Mouse (Mus musculus) heart, embryonic 15.5 days (tissue): Measurements from ENCODE around the gene Stra6. TPM values are rescaled to one million over a fixed set of nuclear protein-coding genes. Genes with fewer than 3 reads are reported as not detected.

Source experiments
- ATAC-seq: fragments of 200-750 bp; cut with Nextera tagmentation; replicated peaks from 2 replicates; pipeline ENCODE4 v1.8.0; 2017; ENCODE audit warnings: low read depth, moderate TSS enrichment; ENCODE audit not compliant: insufficient number of reproducible peaks, insufficient read depth, low FRiP score
- H3K27ac ChIP-seq: fragments of 300-500 bp; sonication (generic); 2 replicates; pipeline ENCODE4 v1.5.1; 2015; ENCODE audit warnings: mild to moderate bottlenecking, inconsistent platforms
- H3K27me3 ChIP-seq: fragments of 300-500 bp; sonication (generic); 2 replicates; pipeline ENCODE4 v1.6.1; 2015; ENCODE audit warnings: inconsistent platforms
- H3K36me3 ChIP-seq: fragments of 300-500 bp; sonication (generic); 2 replicates; pipeline ENCODE4 v1.6.1; 2015; ENCODE audit warnings: mild to moderate bottlenecking, inconsistent platforms
- H3K4me1 ChIP-seq: fragments of 300-500 bp; sonication (generic); replicated peaks from 2 replicates; pipeline ENCODE4 v1.6.1; 2015; ENCODE audit warnings: inconsistent platforms
- H3K4me2 ChIP-seq: fragments of 300-500 bp; sonication (generic); 2 replicates; pipeline ENCODE4 v1.6.1; 2015; ENCODE audit warnings: inconsistent platforms, mild to moderate bottlenecking, moderate library complexity
- H3K4me3 ChIP-seq: fragments of 300-500 bp; sonication (generic); 2 replicates; pipeline ENCODE4 v1.5.1; 2015; ENCODE audit warnings: mild to moderate bottlenecking, inconsistent platforms
- H3K9ac ChIP-seq: fragments of 300-500 bp; sonication (generic); 2 replicates; pipeline ENCODE4 v1.6.1; 2015; ENCODE audit warnings: mild to moderate bottlenecking, inconsistent platforms
- H3K9me3 ChIP-seq: fragments of 300-500 bp; sonication (generic); replicated peaks from 2 replicates; pipeline ENCODE4 v1.6.1; 2016; ENCODE audit warnings: inconsistent platforms
- WGBS: fragments of 180-500 bp; shearing (Covaris S2); methylation state at CpG from one replicate; pipeline ENCODE4 v1.1.7; 2015; ENCODE audit warnings: mixed read lengths; 5-methylcytosine and 5-hydroxymethylcytosine counted together
- polyA plus RNA-seq: library from polyadenylated mRNA; unstranded; fragments of >200 nt; fragmentation: Nextera tagmentation; extraction: Ambion mirVana; gene quantifications from 2 replicates; pipeline ENCODE4 v1.2.1, GENCODE M21; 2015

The Stra6 gene
- polyA plus RNA-seq, 1 experiment from 2014 or later, result 0.14 TPM

DNA sequence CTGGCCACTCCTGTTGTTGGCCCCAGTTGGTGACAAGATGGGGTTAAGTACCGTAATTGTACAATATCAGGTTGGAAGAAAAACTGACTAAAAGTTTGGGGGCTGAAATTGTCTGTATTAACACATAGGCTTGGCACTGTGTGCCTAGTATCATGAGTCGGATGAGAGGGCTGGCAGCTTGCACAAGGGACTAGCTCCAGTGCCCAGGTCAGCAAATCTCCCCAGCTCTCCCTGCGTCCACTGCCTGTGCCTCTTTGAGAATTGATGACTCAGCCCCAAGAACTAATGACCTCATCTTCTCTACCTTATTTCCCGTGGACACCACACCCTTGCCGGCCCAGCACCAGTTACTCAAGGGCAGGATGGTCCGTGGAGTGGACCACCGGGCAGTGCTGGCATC lies 13.7 kb upstream of the Stra6 start:
- Histone ChIP-seq H3K9ac (no peak overlapping the region), H3K27ac (no peak overlapping the region), H3K9me3 (no peaks in the 10 kb centered on the region), H3K4me2 (no peak overlapping the region), H3K4me1 (peaks cover 16% of the 10 kb centered on the region), H3K36me3 (no peaks in the 10 kb centered on the region), H3K4me3 (no peak overlapping the region), H3K27me3 (peaks cover 23% of the 10 kb centered on the region)
- no peak for ATAC-seq
- 60% methylated on average over 7 of the region's 7 CpGs for WGBS

DNA sequence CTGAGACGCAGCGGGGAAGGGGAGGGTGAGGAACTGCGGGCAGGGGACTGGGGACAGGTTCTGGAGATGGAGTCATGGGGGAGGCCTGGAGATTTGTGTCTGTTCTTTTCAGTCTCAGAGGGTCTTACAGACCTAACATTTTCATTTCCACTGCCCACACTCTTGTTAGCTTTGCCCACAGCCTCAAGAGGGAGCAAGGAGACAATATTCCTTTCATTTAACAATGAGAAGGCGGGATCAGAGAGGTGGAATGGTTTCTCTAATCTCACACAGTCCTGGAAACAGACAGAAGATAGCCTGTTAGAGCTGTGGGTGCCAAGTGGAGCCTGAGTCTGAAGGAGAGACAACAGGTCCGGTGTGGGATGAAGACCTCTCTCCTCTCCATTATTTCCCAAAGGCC lies 11.7 kb upstream of the Stra6 start:
- peaks cover 16% of the 10 kb centered on the region for H3K4me1 ChIP-seq

DNA sequence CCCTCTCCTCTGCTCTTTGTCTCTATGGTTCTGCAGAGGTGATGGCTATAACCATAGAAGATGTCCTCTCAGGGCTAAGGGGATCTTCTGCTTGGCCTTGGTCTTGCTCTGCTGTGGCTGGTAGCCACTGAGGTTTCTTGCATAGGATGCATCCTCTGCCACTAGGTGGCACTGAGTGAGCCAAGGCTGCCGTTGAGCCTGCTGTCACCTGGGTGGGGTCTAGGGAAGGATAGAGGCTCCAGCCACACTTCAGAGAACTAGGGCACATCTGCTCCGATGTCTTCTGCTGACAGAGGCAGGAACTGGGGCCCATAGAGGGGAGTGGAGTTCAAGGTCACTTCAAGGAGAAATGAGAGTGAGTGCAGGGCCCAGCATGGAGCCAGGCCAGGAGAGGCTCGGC lies 10.5 kb upstream of the Stra6 start:
- Histone ChIP-seq H3K9me3 (no peaks in the 10 kb centered on the region), H3K4me2 (no peak overlapping the region), H3K9ac (no peak overlapping the region), H3K4me1 (peaks cover 13% of the 10 kb centered on the region), H3K4me3 (no peak overlapping the region), H3K27ac (no peak overlapping the region), H3K27me3 (peaks cover 35% of the 10 kb centered on the region), H3K36me3 (no peaks in the 10 kb centered on the region)
- no peak for ATAC-seq
- WGBS, result 19% methylated on average over 3 of the region's 3 CpGs

More for the DNA sequence above, 11.7 kb upstream of the Stra6 start:
- H3K36me3 ChIP-seq, result no peaks in the 10 kb centered on the region
- no peak overlapping the region for H3K9ac ChIP-seq
- H3K27ac ChIP-seq, result no peak overlapping the region
- no peaks in the 10 kb centered on the region for H3K9me3 ChIP-seq
- no peak overlapping the region for H3K4me2 ChIP-seq
- H3K27me3 ChIP-seq, result peaks cover 27% of the 10 kb centered on the region
- ATAC-seq, result no peak
- 39% methylated on average over 5 of the region's 5 CpGs for WGBS
- H3K4me3 ChIP-seq, result no peak overlapping the region

DNA sequence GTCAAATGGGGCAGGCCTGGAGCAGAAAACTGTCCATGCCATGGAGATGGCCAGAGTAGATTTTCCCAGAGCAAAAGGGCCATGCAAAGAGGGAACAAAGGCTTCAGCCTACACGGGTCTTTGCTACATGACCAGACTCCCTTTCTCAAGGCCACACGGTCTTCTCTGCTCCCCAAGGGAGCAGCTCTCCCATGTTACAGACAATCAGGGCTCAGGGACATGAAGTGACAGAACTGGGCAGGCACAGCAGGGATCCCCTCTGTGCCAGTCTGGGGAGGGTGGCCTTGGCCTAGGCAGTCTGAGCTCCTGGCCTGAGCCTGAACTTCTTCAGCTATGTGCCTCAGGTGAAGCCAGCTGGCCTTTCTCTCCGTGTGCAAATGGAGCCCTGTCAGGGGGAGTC lies 10.0 kb upstream of the Stra6 start:
- 54% methylated on average over 3 of the region's 3 CpGs for WGBS
- no peaks in the 10 kb centered on the region for H3K36me3 ChIP-seq
- no peaks in the 10 kb centered on the region for H3K9me3 ChIP-seq
- no peak overlapping the region for H3K9ac ChIP-seq
- H3K4me3 ChIP-seq, result no peak overlapping the region
- peaks cover 8% of the 10 kb centered on the region for H3K4me1 ChIP-seq
- no peak overlapping the region for H3K27ac ChIP-seq
- H3K4me2 ChIP-seq, result no peak overlapping the region
- ATAC-seq, result no peak
- peaks cover 36% of the 10 kb centered on the region for H3K27me3 ChIP-seq

DNA sequence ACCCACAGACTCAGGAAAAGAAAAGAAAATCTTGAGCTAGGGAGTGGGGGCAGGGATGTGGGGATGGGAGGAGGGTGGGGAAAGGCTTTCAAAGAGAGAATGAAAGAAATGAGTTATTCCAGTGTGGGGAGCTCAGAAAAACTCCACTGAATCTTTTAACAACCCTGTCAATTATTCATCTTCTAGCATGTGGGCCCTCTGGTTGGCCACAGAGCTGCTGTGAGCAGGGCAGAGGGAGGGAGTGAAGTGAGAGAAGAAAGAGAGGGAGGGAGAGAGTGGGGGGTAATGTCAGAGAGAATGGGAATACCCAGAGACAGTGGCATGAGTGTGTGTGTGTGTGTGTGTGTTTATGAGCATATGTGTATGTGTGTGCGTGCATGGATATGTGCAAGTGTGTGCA lies 9.6 kb upstream of the Stra6 start:
- Histone ChIP-seq H3K27ac (no peak overlapping the region), H3K9me3 (no peaks in the 10 kb centered on the region), H3K4me3 (no peak overlapping the region), H3K9ac (no peak overlapping the region), H3K27me3 (peaks cover 36% of the 10 kb centered on the region), H3K36me3 (no peaks in the 10 kb centered on the region), H3K4me1 (peaks cover 6% of the 10 kb centered on the region; the same call in 1 of the 2 replicates), H3K4me2 (no peak overlapping the region)
- WGBS, result 95% methylated on average over 1 of the region's 1 CpGs
- no peak for ATAC-seq

DNA sequence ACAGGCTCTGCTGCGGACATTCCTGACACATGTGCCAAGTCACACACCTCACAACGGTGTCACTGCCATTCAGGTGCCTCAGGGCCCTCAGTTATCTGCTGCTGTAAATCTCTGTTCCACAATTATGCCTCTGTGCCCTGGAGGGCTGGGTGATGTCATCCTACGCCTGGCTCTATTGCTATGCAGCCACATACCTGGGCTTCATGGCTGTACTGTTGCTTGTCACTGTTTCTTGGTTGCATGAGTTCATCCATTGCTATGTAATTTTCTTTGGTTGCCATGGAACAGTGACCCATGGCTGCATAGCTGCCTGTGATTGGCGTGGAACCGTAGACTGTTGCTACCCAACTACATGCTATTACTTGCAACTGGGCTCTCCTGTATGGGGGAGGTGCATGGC lies 7.9 kb upstream of the Stra6 start:
- Histone ChIP-seq H3K4me2 (no peak overlapping the region), H3K4me3 (no peak overlapping the region), H3K4me1 (peaks cover 3% of the 10 kb centered on the region; the same call in 1 of the 2 replicates), H3K27ac (no peak overlapping the region), H3K27me3 (peaks cover 32% of the 10 kb centered on the region), H3K36me3 (no peaks in the 10 kb centered on the region), H3K9me3 (no peaks in the 10 kb centered on the region), H3K9ac (no peak overlapping the region)
- 55% methylated on average over 5 of the region's 5 CpGs for WGBS
- no peak for ATAC-seq

DNA sequence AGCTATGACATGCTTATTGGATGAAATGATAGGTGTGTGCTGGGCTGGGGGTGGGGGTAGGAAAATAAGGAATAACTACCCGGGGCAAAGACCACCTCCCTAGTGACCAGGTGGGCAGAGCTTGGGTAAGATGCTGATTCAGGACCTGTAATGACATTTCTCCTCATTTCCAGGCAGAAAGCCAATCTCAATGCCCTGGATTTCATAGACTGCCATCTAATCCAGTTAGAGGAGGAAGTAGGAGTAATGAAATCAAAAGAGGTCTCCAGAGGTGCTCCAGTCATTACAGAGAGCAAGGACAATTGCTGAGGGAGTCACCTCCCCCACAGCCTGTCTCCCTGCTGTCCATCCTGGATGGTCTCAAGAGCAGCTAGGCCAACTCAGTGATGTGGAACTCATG lies 3.7 kb upstream of the Stra6 start:
- Histone ChIP-seq H3K27me3 (peaks cover 54% of the 10 kb centered on the region), H3K27ac (no peak overlapping the region), H3K4me3 (no peak overlapping the region), H3K4me1 (peaks cover 15% of the 10 kb centered on the region), H3K4me2 (no peak overlapping the region), H3K36me3 (no peaks in the 10 kb centered on the region), H3K9me3 (no peaks in the 10 kb centered on the region), H3K9ac (no peak overlapping the region)
- WGBS, result 34% methylated on average over 1 of the region's 1 CpGs
- no peak for ATAC-seq

DNA sequence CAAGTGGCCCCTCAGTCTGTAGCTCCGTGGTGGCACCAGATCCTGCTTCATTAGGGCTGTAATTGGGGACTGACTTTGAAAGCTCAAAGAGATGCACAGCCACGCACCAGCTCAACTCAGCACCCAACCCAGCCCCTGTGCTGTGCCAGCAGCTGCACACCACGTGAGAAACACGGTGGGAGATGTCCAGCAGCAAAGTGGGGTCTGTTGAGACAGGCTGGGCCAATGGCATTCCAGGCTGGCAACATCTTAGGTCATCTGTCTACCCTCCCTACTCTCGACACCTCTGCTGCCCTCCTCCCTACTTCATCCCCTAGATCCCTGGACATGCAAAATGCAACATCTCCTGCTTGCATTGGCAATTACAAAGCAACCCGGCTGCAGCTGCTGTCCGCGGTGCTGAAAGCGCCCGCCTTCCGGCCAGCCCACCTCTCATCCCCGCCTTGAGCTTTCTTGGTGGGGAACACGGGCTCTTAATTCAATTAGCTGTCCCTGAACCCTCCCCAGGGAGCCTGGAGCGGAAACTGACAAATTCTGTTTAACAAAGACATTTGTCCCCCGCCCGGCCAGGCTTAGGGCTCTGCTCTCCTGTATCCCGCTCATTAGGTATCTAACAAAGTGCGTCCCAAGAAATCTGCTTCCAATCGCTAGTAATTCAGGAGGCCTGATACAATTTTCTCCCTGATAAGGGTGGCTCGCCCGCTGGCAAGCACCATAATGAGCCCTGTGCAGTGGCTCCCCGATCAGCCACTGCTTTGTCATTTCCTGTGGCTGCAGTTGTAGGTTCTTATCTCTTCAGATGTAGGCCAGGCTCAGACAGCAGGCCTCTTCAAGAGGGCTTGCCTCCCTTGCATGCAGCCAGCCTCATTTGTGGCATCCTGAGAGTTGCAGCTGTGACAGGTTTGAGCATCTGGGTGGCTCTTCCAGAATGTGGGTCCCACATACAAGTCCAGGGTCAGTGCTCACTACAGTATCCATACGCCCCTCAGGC lies 2.6 kb upstream of the Stra6 start:
- Histone ChIP-seq H3K27ac (no peak overlapping the region), H3K36me3 (no peaks in the 10 kb centered on the region), H3K4me2 (no peak overlapping the region), H3K9me3 (no peaks in the 10 kb centered on the region), H3K4me1 (peaks cover 15% of the 10 kb centered on the region), H3K4me3 (no peak overlapping the region), H3K27me3 (peaks cover 54% of the 10 kb centered on the region), H3K9ac (no peak overlapping the region)
- 7% methylated on average over 23 of the region's 23 CpGs for WGBS
- ATAC-seq, result no peak

DNA sequence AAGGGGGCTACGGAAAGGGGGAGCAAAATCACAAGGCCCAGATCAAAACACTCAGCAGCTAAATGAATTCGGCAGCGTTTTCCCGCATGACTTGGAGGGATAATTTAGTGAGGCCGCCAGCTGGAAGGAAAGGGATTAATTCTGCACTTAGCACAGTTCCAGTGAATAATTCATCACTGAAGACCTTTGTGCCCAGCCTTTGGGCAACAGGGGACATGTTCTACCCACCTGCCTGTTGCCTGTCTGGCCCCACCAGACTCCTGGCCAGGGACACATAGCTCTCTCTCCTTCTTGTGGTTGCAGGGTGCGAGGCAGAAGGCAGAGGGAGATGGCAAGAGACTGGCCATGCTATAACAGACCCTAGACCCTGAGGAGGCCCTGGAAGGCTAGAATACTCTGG lies 1.9 kb downstream of the Stra6 start:
- Histone ChIP-seq H3K27me3 (peaks cover 39% of the 10 kb centered on the region), H3K27ac (no peak overlapping the region), H3K4me3 (no peak overlapping the region), H3K36me3 (no peaks in the 10 kb centered on the region), H3K9ac (no peak overlapping the region), H3K4me2 (no peak overlapping the region), H3K9me3 (no peaks in the 10 kb centered on the region), H3K4me1 (peaks cover 30% of the 10 kb centered on the region)
- ATAC-seq, result no peak
- 66% methylated on average over 6 of the region's 6 CpGs for whole genome bisulfite sequencing

DNA sequence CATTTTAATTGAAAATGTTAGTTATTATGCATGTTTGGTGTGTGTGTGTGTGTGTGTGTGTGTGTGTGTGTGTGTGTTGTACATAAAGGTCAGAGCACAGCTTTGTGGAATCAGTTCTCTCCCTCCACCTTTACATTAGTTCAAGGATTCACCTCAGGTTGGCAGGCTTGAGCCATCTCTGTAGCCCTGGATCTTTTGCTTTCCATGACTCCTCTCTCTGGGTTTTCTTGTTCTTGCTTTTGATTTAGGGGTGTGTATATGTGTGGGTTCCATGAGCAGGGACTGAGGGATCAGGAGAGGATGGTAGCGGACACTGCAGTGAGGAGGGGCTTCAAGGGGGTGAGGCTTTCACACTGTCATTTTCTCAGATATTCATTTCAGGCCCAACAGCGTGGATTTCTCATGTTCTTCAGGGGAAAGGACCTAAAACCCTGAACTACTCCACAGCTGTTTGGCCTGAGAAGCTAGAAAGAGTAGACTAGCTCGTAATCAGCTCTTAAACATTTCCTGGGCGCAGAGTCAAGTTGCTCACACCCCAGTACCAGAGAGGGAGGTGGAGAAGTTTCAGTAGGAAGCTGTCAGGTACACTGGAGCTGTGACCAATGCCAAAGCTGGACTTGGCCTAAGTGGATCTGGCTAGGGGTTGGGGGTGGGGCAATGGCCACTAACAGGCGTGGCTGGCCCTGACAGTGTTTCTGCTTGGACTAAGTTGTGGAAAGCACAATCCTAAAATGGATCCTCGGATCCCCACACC lies 2.6 kb downstream of the Stra6 start:
- Histone ChIP-seq H3K4me1 (peaks cover 28% of the 10 kb centered on the region), H3K9ac (no peak overlapping the region), H3K9me3 (no peaks in the 10 kb centered on the region), H3K36me3 (no peaks in the 10 kb centered on the region), H3K4me3 (no peak overlapping the region), H3K27me3 (peaks cover 36% of the 10 kb centered on the region), H3K27ac (no peak overlapping the region), H3K4me2 (no peak overlapping the region)
- WGBS, result 57% methylated on average over 6 of the region's 6 CpGs
- no peak for ATAC-seq

DNA sequence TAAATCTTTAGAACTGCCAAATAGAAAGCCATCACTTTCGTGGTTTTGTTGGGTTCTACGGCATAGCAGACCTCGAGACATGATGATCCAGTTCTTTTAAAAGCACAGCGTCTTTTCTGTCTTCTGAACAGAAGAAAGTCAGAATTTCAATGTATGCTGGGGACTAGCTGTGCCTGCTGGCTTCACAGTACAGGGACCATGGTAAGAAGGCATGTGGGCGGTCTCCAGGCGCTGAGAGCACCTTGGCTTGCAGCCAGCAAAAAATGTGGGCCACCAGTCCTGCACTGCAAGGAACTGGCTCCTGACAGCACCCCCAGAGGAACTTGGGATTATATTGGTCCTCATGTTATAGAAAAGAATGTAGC lies 3.1 kb downstream of the Stra6 start:
- no peaks in the 10 kb centered on the region for H3K9me3 ChIP-seq
- peaks cover 26% of the 10 kb centered on the region for H3K4me1 ChIP-seq
- H3K4me3 ChIP-seq, result no peak overlapping the region
- no peak for ATAC-seq
- H3K27me3 ChIP-seq, result peaks cover 36% of the 10 kb centered on the region
- no peak overlapping the region for H3K9ac ChIP-seq
- 62% methylated on average over 6 of the region's 6 CpGs for WGBS
- H3K4me2 ChIP-seq, result no peak overlapping the region
- no peaks in the 10 kb centered on the region for H3K36me3 ChIP-seq
- H3K27ac ChIP-seq, result no peak overlapping the region
